Mouse (Mus musculus): ENCODE measurements around the gene Trpm8.

DNA sequence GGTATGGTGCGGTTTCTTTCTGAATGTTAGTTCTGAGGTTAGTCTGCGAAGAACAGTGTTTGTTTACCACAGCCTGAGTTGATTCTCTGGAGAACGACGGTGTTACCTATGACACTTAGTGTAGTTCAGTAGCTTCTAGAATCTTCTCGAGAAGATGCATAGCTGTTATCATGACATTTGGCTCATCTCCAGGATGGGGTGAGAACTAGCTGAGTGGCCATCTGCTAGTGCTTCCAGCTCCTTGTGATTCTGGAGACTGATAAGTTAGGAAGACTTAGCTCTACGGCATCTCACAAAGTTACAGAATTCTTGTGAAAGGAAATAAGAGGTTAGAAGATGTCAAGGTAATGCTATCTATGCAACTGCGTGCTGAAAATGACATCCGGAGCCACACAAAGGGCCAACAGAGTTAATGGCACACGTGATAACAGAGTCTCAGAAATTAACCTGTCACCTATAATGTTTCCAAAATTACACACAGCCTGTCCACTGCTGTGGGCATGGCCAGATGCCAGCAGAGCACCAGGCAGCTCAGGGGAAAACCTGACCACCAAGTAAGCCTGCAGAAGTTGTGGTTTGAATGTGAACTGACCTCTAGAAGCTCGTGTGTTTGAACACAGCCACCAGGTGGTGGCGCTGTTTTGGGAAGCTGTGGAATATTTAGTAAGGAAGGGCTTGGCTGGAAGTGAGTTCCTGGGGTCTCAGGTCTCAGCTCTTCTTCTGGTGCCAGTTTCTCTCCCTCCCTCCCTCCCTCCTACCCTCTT is 89.6 kb downstream of the Trpm8 start:
- TF ChIP-seq CTCF (IDR thresholded peaks at IDR 0.05; ENCODE audit: low read depth) (no peak), EP300 (IDR thresholded peaks at IDR 0.05; ENCODE audit: low read depth) (no peak)

Data from heart, postnatal 0 days (tissue).